Mouse (Mus musculus) frontal cortex, postnatal 10 days (tissue): Measurements from ENCODE around the gene Ccl22.

Experiments
- DNase-seq, 2 experiments: peaks; one replicate each; pipeline ENCODE4 v3.0.0; 2022; ENCODE audit warnings: low spot score in 2 of 2, mixed read lengths in 1 of 2

Ccl22 gene

GRCm38 (mm10) chr8:94745476-94746184, at the start of gene Ccl22:
TSS of gene Ccl22 (plus strand) at chr8:94745590.
- DNase-seq = no peak

GRCm38 (mm10) chr8:94695994-94696384, 49.4 kb upstream of the Ccl22 start, which contains the start of gene Pllp:
TSS of gene Pllp (minus strand) at chr8:94696278.
- peak in 1 of 2 experiments; percentile 41 for DNase-seq

- peak in 1 of 2 experiments; percentile 4 for DNase-seq
These were observed 48.8 kb upstream of the Ccl22 start for GRCm38 (mm10) chr8:94696566-94696965.

GRCm38 (mm10) chr8:94697956-94698355, 47.4 kb upstream of the Ccl22 start:
- DNase-seq = no peak

GRCm38 (mm10) chr8:94699366-94699765, 46.0 kb upstream of the Ccl22 start:
- DNase-seq = no peak

- DNase-seq = no peak
These were observed 44.9 kb upstream of the Ccl22 start for GRCm38 (mm10) chr8:94700421-94700935.

GRCm38 (mm10) chr8:94702156-94702555, 43.2 kb upstream of the Ccl22 start:
- DNase-seq = no peak

GRCm38 (mm10) chr8:94702844-94703813, 42.3 kb upstream of the Ccl22 start:
- DNase-seq = peak; percentile 71 to 83

GRCm38 (mm10) chr8:94703972-94704668, 41.3 kb upstream of the Ccl22 start:
- peak; percentile 89 to 98 for DNase-seq

GRCm38 (mm10) chr8:94704669-94704984, 40.8 kb upstream of the Ccl22 start:
- DNase-seq = no peak

GRCm38 (mm10) chr8:94705581-94706245, 39.7 kb upstream of the Ccl22 start:
- DNase-seq = no peak

- no peak for DNase-seq
These were observed 38.5 kb upstream of the Ccl22 start for GRCm38 (mm10) chr8:94706732-94707395.

GRCm38 (mm10) chr8:94710336-94710735, 35.1 kb upstream of the Ccl22 start:
- DNase-seq = no peak

GRCm38 (mm10) chr8:94711160-94711718, 34.2 kb upstream of the Ccl22 start:
- DNase-seq = no peak

- DNase-seq = no peak
These were observed 30.8 kb upstream of the Ccl22 start for GRCm38 (mm10) chr8:94714556-94714955.

- DNase-seq = no peak
These were observed 29.5 kb upstream of the Ccl22 start for GRCm38 (mm10) chr8:94715871-94716270.

- no peak for DNase-seq
These were observed 28.5 kb upstream of the Ccl22 start for GRCm38 (mm10) chr8:94716841-94717240.

GRCm38 (mm10) chr8:94725998-94726397, 19.4 kb upstream of the Ccl22 start:
- DNase-seq = no peak

- DNase-seq = no peak
These were observed 16.1 kb upstream of the Ccl22 start for GRCm38 (mm10) chr8:94729301-94729700.

- DNase-seq = no peak
These were observed 11.4 kb upstream of the Ccl22 start for GRCm38 (mm10) chr8:94733821-94734465.
